Mouse (Mus musculus) spleen, adult 10 weeks (tissue): Measurements from ENCODE around the gene Clip4. TPM values are rescaled to one million over a fixed set of nuclear protein-coding genes. Genes with fewer than 3 reads are reported as not detected.

Source experiments
- polyA plus RNA-seq: library from polyadenylated mRNA; stranded (reverse); fragments of 350-450 nt; fragmentation: Illumina TruSeq; extraction: RNeasy Lipid Tissue Mini Kit (QIAGEN cat#74804); gene quantifications from one replicate; pipeline ENCODE4 v1.2.3, GENCODE M21; 2015; ENCODE audit warnings: low replicate concordance; ENCODE audit not compliant: insufficient read depth

The Clip4 gene
- 0.62 TPM for polyA plus RNA-seq

GRCm38 (mm10) chr17:71768173-71768572 lies at the start of gene Clip4:
TSS of gene Clip4 (plus strand) at chr17:71768473.

DNA sequence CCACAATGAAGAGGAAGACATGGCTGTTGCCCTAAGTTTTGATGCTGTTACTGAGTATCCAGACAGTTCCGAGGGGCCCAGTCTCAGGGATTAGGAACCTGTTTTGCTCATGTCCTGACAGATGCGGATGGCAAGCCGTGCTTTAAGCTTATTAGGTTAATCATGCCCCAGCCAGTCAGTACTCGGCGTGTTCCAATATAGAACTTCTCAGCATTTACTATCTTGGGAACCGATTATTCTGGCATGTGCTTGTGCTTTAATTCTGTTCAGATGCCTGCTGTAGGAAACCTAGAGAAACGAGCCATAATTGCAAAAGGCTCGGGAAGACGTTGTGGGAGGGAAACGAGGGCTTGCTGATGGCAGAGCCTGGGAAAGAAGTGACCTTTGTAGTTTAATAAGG lies 15.4 kb upstream of the Clip4 start, which contains the start of gene Pcare:
Gene Pcare, minus strand, starts transcription at position 64 of the 400 bp plus-strand sequence.

Other genes starting within 250 kb of the Clip4 start
- gene Ndc80, start 241.6 kb upstream of the Clip4 start, polyA plus RNA-seq, result 16.4 TPM
- gene Spdya, start 216.4 kb upstream of the Clip4 start, polyA plus RNA-seq, result 0.19 TPM
- 182 TPM for gene Wdr43, start 152.6 kb upstream of the Clip4 start, polyA plus RNA-seq
- not detected for gene Togaram2, start 95.2 kb upstream of the Clip4 start, polyA plus RNA-seq
- not detected for gene Pcare, start 15.6 kb upstream of the Clip4 start, polyA plus RNA-seq